Mouse (Mus musculus) frontal cortex, adult (tissue): ENCODE results near the gene Lpin2.

Source experiments
- ATAC-seq: cut with Nextera tagmentation; 2 replicates; pipeline ENCODE4 v1.9.2; 2017; ENCODE audit warnings: mild to moderate bottlenecking, moderate library complexity, mixed read lengths; ENCODE audit not compliant: low TSS enrichment

The Lpin2 gene

GRCm38 (mm10) chr17:71294570-71294969 lies 112.2 kb downstream of the Lpin2 start:
- ATAC-seq: no peak
